Mouse (Mus musculus): ENCODE data around the gene Gm9913.

GRCm38 (mm10) chr2:125471721-125472120, 33.2 kb upstream of the Gm9913 start:
- TF ChIP-seq GATA1 (IDR thresholded peaks at IDR 0.05; ENCODE audit: borderline replicate concordance, low read length) (no peak), FLI1 (IDR thresholded peaks at IDR 0.05; ENCODE audit: low read length) (no peak)
